Mouse (Mus musculus): ENCODE results near the gene Pard3. TPM values are rescaled to one million over a fixed set of nuclear protein-coding genes. Genes with fewer than 3 reads are reported as not detected.

Pard3 gene
- polyA plus RNA-seq, 1 experiment from 2014 or later = 14.6 TPM

- no peaks in the 10 kb centered on the region for H3K27me3 ChIP-seq (ENCODE audit: control insufficient read depth, insufficient read depth, low read depth, low read length)
- no peak overlapping the region for H3K27ac ChIP-seq (ENCODE audit: low read length)
- no peaks in the 10 kb centered on the region for H3K36me3 ChIP-seq (ENCODE audit: control insufficient read depth, insufficient read depth, low read length)
- 22% methylated on average over 4 of the region's 4 CpGs for WGBS
- no peak for ATAC-seq
- no peaks in the 10 kb centered on the region for H3K9me3 ChIP-seq (replicated peaks; ENCODE audit: control insufficient read depth, low read length, poor library complexity, severe bottlenecking)
- no peak overlapping the region for H3K9ac ChIP-seq (ENCODE audit: low read depth, low read length)
- H3K4me1 ChIP-seq (ENCODE audit: control insufficient read depth, insufficient read depth, low read length) = peaks cover 3% of the 10 kb centered on the region; the same call in 1 of the 2 replicates
- H3K4me2 ChIP-seq (ENCODE audit: low read length) = no peak overlapping the region
- H3K4me3 ChIP-seq (ENCODE audit: low read depth, low read length) = no peak overlapping the region
Observed at GRCm38 (mm10) chr8:127207455-127207854, 143.8 kb downstream of the Pard3 start.

DNA sequence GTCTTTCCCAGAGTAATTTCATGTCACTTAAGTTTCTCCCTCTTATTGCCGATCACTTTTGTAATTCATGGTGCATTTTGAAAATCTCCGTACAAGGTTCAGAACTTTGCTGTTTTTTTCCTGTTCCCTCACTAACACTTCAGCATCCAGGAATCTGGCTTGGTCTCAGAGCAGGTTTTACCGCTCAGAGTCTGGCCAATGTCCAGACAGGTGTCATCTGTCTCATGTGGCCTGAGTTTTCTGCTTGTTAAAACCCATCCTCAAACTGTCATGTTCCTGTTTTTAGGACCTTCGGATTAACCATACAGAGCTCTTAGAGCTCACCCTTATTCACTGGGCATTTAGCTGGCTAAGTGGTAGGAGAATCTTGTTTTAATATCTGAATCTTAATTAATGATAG, 146.9 kb downstream of the Pard3 start:
- H3K4me1 ChIP-seq (ENCODE audit: control insufficient read depth, insufficient read depth, low read length) = peaks cover 12% of the 10 kb centered on the region
- H3K4me2 ChIP-seq (ENCODE audit: low read length) = no peak overlapping the region
- H3K36me3 ChIP-seq (ENCODE audit: control insufficient read depth, insufficient read depth, low read length) = no peaks in the 10 kb centered on the region
- no peak overlapping the region for H3K27ac ChIP-seq (ENCODE audit: low read length)
- no peaks in the 10 kb centered on the region for H3K27me3 ChIP-seq (ENCODE audit: control insufficient read depth, insufficient read depth, low read depth, low read length)
- H3K9ac ChIP-seq (ENCODE audit: low read depth, low read length) = no peak overlapping the region
- H3K4me3 ChIP-seq (ENCODE audit: low read depth, low read length) = no peak overlapping the region
- no peaks in the 10 kb centered on the region for H3K9me3 ChIP-seq (replicated peaks; ENCODE audit: control insufficient read depth, low read length, poor library complexity, severe bottlenecking)
- no peak for ATAC-seq
- 89% methylated on average over 4 of the region's 4 CpGs for WGBS

DNA sequence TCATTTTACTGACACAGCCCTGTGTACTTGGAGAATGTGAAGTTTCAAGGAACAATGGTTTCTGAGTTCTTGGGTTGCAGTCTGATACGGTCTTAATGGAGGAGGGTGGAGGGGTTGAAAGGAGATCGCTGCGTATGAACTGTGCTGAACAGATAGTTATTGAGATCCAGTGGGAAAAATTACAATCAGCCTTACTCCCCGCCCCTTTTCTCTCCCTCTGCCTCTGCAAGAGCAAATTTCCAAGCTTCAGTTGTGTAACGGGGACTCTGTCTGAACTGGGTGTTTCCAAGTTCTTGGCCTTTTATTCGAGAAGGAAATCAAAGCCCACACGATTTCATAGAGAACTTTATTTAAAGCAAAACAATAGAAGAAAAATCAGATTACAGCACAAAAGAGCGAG, 150.6 kb downstream of the Pard3 start:
- ATAC-seq = no peak; the same call in 1 of the 2 replicates
- H3K27ac ChIP-seq (ENCODE audit: low read length) = peak overlapping the region; percentile 65
- WGBS = 47% methylated on average over 8 of the region's 8 CpGs
- H3K27me3 ChIP-seq (ENCODE audit: control insufficient read depth, insufficient read depth, low read depth, low read length) = no peaks in the 10 kb centered on the region
- peaks cover 17% of the 10 kb centered on the region for H3K4me1 ChIP-seq (ENCODE audit: control insufficient read depth, insufficient read depth, low read length)
- no peaks in the 10 kb centered on the region for H3K36me3 ChIP-seq (ENCODE audit: control insufficient read depth, insufficient read depth, low read length)
- H3K9ac ChIP-seq (ENCODE audit: low read depth, low read length) = no peak overlapping the region
- H3K9me3 ChIP-seq (replicated peaks; ENCODE audit: control insufficient read depth, low read length, poor library complexity, severe bottlenecking) = no peaks in the 10 kb centered on the region
- no peak overlapping the region for H3K4me2 ChIP-seq (ENCODE audit: low read length)
- H3K4me3 ChIP-seq (ENCODE audit: low read depth, low read length) = no peak overlapping the region

GRCm38 (mm10) chr8:127214748-127215433, 151.2 kb downstream of the Pard3 start:
- H3K9ac ChIP-seq (ENCODE audit: low read depth, low read length) = no peak overlapping the region
- no peaks in the 10 kb centered on the region for H3K9me3 ChIP-seq (replicated peaks; ENCODE audit: control insufficient read depth, low read length, poor library complexity, severe bottlenecking)
- no peak overlapping the region for H3K4me3 ChIP-seq (ENCODE audit: low read depth, low read length)
- no peaks in the 10 kb centered on the region for H3K27me3 ChIP-seq (ENCODE audit: control insufficient read depth, insufficient read depth, low read depth, low read length)
- 46% methylated on average over 4 of the region's 4 CpGs for WGBS
- peaks cover 22% of the 10 kb centered on the region for H3K4me1 ChIP-seq (ENCODE audit: control insufficient read depth, insufficient read depth, low read length)
- ATAC-seq = peak; percentile 64
- H3K4me2 ChIP-seq (ENCODE audit: low read length) = no peak overlapping the region
- peak overlapping the region; percentile 65 for H3K27ac ChIP-seq (ENCODE audit: low read length)
- H3K36me3 ChIP-seq (ENCODE audit: control insufficient read depth, insufficient read depth, low read length) = no peaks in the 10 kb centered on the region

DNA sequence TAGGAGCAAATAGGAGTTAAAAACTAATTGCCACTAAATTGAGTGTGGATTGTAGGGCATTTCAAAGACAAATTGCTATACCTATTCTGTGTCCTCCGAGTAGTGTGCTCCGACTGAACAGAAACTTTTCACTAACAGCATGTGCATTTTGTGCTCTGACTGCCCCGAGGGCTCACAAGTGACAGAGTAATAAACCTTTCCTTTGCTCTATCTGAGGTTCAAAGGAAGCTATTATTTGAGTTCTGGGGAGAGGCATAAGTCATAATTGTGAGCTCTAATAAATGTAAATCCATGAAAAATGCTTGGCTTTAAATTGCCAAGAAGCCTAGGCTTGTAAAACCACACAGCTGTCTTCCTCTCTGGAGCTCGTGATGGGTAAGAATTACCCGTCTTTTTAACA, 156.5 kb downstream of the Pard3 start:
- Histone ChIP-seq H3K27me3 (ENCODE audit: control insufficient read depth, insufficient read depth, low read depth, low read length) (no peaks in the 10 kb centered on the region), H3K36me3 (ENCODE audit: control insufficient read depth, insufficient read depth, low read length) (no peaks in the 10 kb centered on the region), H3K4me3 (ENCODE audit: low read depth, low read length) (no peak overlapping the region), H3K9me3 (replicated peaks; ENCODE audit: control insufficient read depth, low read length, poor library complexity, severe bottlenecking) (no peaks in the 10 kb centered on the region), H3K4me1 (ENCODE audit: control insufficient read depth, insufficient read depth, low read length) (peaks cover 30% of the 10 kb centered on the region), H3K27ac (ENCODE audit: low read length) (peak overlapping the region; percentile 55; the same call in 1 of the 2 replicates), H3K4me2 (ENCODE audit: low read length) (no peak overlapping the region), H3K9ac (ENCODE audit: low read depth, low read length) (no peak overlapping the region)
- ATAC-seq = no peak
- WGBS = 20% methylated on average over 5 of the region's 5 CpGs

- H3K4me1 ChIP-seq (ENCODE audit: control insufficient read depth, insufficient read depth, low read length) = peaks cover 28% of the 10 kb centered on the region
- no peaks in the 10 kb centered on the region for H3K36me3 ChIP-seq (ENCODE audit: control insufficient read depth, insufficient read depth, low read length)
- no peaks in the 10 kb centered on the region for H3K27me3 ChIP-seq (ENCODE audit: control insufficient read depth, insufficient read depth, low read depth, low read length)
- H3K4me3 ChIP-seq (ENCODE audit: low read depth, low read length) = no peak overlapping the region
- peak overlapping the region; percentile 55; the same call in 1 of the 2 replicates for H3K27ac ChIP-seq (ENCODE audit: low read length)
- H3K9ac ChIP-seq (ENCODE audit: low read depth, low read length) = no peak overlapping the region
- H3K4me2 ChIP-seq (ENCODE audit: low read length) = no peak overlapping the region
- H3K9me3 ChIP-seq (replicated peaks; ENCODE audit: control insufficient read depth, low read length, poor library complexity, severe bottlenecking) = no peaks in the 10 kb centered on the region
- 0 out of 2 replicates have a peak, but pooled peaks have one; percentile 10 for ATAC-seq
- 36% methylated on average over 7 of the region's 7 CpGs for WGBS
Observed at GRCm38 (mm10) chr8:127220615-127221014, 156.9 kb downstream of the Pard3 start.

DNA sequence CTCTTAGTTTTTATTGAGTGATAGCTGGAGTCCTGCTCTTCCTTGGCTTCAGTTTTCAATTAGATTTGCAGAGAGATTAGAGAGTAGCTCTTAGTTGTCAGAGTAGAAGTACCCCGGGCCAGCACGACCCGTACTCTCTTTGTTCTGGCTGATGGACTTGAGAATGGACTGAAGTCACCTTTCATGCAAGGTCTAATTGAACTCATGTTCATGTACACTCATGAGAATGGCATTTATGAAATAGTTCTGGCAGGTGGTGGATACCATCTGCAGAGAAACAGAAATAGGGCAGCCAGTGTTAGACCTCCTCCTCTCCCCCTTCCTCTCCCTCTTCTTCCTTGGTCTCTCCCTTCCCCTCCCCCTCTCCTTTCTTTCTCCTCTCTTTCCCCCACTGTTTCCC, 158.7 kb downstream of the Pard3 start:
- H3K27me3 ChIP-seq (ENCODE audit: control insufficient read depth, insufficient read depth, low read depth, low read length) = no peaks in the 10 kb centered on the region
- no peak for ATAC-seq
- H3K27ac ChIP-seq (ENCODE audit: low read length) = no peak overlapping the region
- no peak overlapping the region for H3K4me3 ChIP-seq (ENCODE audit: low read depth, low read length)
- no peak overlapping the region for H3K4me2 ChIP-seq (ENCODE audit: low read length)
- H3K9ac ChIP-seq (ENCODE audit: low read depth, low read length) = no peak overlapping the region
- H3K4me1 ChIP-seq (ENCODE audit: control insufficient read depth, insufficient read depth, low read length) = peaks cover 27% of the 10 kb centered on the region
- 55% methylated on average over 3 of the region's 3 CpGs for WGBS
- no peaks in the 10 kb centered on the region for H3K9me3 ChIP-seq (replicated peaks; ENCODE audit: control insufficient read depth, low read length, poor library complexity, severe bottlenecking)
- no peaks in the 10 kb centered on the region for H3K36me3 ChIP-seq (ENCODE audit: control insufficient read depth, insufficient read depth, low read length)

DNA sequence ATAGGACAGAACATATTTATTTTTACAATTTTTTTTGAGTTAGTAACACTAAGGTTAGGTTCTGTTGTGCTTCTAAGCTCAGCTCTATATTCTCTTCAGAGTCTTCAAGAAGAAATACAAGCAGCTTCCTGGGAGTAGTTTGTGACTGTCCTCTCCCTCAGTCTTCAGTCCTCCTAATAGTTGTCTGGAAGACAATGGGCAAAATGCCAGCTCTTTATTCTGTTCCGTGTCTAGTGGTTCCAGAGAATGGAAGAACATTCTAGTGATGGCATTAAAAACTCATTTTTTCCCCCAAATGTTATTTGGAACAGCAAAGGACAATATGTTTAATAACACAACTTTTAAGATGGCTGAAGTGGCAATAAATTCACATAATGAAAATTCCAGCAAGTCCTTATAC, 163.3 kb downstream of the Pard3 start:
- Histone ChIP-seq H3K4me3 (ENCODE audit: low read depth, low read length) (no peak overlapping the region), H3K27ac (ENCODE audit: low read length) (no peak overlapping the region), H3K36me3 (ENCODE audit: control insufficient read depth, insufficient read depth, low read length) (no peaks in the 10 kb centered on the region), H3K4me2 (ENCODE audit: low read length) (no peak overlapping the region), H3K9ac (ENCODE audit: low read depth, low read length) (no peak overlapping the region), H3K4me1 (ENCODE audit: control insufficient read depth, insufficient read depth, low read length) (peaks cover 19% of the 10 kb centered on the region), H3K27me3 (ENCODE audit: control insufficient read depth, insufficient read depth, low read depth, low read length) (no peaks in the 10 kb centered on the region), H3K9me3 (replicated peaks; ENCODE audit: control insufficient read depth, low read length, poor library complexity, severe bottlenecking) (no peaks in the 10 kb centered on the region)
- no peak for ATAC-seq
- 36% methylated on average over 1 of the region's 1 CpGs for WGBS

GRCm38 (mm10) chr8:127227407-127227806, 163.7 kb downstream of the Pard3 start:
- no peak overlapping the region for H3K9ac ChIP-seq (ENCODE audit: low read depth, low read length)
- H3K9me3 ChIP-seq (replicated peaks; ENCODE audit: control insufficient read depth, low read length, poor library complexity, severe bottlenecking) = no peaks in the 10 kb centered on the region
- WGBS = 77% methylated on average over 4 of the region's 4 CpGs
- peaks cover 16% of the 10 kb centered on the region for H3K4me1 ChIP-seq (ENCODE audit: control insufficient read depth, insufficient read depth, low read length)
- 0 out of 2 replicates have a peak overlapping the region, but pooled peaks have one; percentile 6 for H3K27ac ChIP-seq (ENCODE audit: low read length)
- H3K27me3 ChIP-seq (ENCODE audit: control insufficient read depth, insufficient read depth, low read depth, low read length) = no peaks in the 10 kb centered on the region
- no peak overlapping the region for H3K4me2 ChIP-seq (ENCODE audit: low read length)
- H3K36me3 ChIP-seq (ENCODE audit: control insufficient read depth, insufficient read depth, low read length) = no peaks in the 10 kb centered on the region
- no peak overlapping the region for H3K4me3 ChIP-seq (ENCODE audit: low read depth, low read length)
- ATAC-seq = no peak
